Mouse (Mus musculus): ENCODE results near the gene Tbc1d8. TPM values are rescaled to one million over a fixed set of nuclear protein-coding genes. Genes with fewer than 3 reads are reported as not detected.
A peak's percentile ranks its signal among the peaks of the same experiment; 100 is the strongest.

Gene Tbc1d8
- total RNA-seq, 2 experiments from 2014 or later, result 5.6 to 6.3 TPM

DNA sequence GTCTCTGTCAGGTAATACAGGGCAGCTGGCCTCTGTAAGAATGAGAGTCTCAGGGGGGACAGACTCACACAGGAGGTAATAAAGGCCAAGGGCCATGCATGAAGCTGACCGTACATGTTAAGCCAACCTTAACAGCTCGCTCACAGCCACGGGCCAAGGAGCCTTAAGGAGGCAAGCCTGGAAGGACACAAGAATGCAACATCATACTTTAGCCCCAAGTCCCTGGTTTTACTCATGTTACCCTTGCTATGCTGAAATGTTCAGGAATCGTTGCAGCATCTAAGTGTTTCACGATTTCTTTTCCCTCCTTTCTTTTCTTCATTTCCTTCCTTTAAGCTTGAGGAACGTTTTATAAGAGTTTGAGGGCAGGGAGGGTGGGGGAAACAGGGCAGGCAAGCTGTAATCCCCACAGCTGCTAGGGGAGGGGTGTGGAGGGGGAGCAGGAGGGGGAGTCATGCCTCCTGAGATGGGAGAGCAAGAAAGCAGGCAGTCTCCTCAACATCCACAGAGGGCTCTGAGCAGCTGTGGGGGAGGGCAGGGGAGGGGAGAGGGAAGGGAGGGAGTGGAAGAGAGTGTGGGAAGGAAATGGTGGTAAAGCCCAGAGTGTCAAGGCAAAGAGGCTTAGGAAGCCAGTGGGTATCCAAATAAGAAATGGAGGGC, 28.4 kb downstream of the Tbc1d8 start:
- intact Hi-C loops (cut with DNase I), result no loop called here
- no peak for DNase-seq (ENCODE audit: low spot score)

DNA sequence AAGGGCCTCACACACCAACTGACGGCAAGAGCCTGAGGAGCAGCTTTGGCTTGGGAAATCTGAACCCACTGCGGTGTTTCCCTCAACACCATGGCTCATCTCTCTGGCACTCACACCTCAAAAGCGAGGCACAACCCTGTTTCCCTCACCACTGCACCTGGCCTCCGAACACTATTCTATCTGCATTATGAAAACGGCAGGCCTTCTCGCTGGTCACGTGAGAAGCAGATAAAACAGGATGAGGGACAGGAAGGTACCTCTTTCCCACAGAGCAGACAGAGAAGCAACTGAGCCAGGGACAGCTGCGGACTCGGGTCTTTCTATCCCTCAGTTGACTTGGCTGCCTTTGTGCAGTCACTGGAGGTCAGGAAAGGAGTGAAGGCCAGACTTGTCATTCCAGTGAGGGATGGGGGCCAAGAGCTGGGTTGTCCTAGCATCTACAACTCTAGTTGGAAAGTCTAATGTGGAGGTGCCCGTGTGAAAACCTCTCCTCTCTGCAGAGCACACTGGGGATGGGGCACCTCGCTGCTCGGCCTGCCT, 29.2 kb downstream of the Tbc1d8 start:
- intact Hi-C loops (cut with DNase I), result no loop called here
- DNase-seq (ENCODE audit: low spot score), result no peak

DNA sequence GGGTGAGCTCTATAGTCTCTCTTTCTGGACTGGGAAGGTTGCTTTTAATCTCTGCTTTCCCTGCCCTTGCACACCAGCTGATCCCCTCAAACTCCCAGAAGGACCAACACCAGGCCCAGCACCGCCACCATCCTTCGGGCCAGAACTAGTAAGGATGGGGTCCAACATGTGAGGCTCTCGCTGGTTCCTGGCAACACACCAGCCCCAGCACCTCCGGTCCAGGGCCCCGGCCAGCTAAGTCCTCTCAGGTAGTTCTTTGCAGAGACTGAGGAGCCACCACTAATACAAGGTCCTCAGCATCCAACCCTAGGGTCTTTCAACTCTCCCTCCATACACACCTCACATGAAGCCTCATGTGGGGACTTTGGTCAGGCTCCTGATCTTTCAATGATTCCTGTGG, 29.7 kb downstream of the Tbc1d8 start:
- intact Hi-C loops (cut with DNase I), result no loop called here
- DNase-seq (ENCODE audit: low spot score), result no peak

DNA sequence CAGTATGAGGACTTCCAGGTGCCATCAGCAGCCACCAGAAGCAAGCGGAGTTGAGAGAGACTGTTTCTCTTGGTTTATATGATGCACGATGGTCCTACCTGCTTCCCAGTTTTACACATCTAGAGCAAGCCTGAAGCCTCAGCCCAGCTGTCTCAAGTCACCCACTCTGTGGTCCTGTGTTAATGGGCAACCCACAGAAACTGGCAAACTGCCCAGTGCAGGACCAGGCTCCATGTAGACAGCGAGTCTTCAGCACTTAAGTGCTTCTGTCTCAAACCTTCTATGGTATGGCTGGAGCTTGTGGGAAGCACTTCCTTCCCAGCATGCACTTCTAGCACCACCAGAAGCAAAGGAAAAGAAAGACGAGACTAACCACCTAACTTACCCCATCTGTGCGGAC, 30.3 kb downstream of the Tbc1d8 start:
- DNase-seq (ENCODE audit: low spot score), result no peak
- intact Hi-C loops (cut with DNase I), result no loop called here

DNA sequence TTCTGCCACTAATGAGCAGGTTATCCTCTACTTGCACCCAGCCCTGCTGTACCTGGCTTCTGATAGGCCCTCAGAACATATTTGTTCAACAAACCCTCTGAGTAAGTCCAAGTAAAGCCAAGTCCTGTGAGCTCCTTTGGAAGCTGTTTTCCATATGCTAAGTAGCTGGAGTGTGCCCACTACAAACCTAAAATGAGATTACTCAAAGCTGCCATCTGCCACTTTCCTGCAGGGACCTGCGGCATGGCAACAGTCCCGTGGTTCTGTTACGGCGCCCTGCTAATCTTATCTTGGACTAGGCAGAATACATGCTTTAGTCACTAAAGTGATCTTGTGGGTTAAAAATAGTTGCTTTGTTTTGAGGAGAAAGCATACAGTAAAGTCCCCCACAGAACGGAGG, 32.4 kb downstream of the Tbc1d8 start:
- intact Hi-C loops (cut with DNase I), result no loop called here
- no peak for DNase-seq (ENCODE audit: low spot score)

DNA sequence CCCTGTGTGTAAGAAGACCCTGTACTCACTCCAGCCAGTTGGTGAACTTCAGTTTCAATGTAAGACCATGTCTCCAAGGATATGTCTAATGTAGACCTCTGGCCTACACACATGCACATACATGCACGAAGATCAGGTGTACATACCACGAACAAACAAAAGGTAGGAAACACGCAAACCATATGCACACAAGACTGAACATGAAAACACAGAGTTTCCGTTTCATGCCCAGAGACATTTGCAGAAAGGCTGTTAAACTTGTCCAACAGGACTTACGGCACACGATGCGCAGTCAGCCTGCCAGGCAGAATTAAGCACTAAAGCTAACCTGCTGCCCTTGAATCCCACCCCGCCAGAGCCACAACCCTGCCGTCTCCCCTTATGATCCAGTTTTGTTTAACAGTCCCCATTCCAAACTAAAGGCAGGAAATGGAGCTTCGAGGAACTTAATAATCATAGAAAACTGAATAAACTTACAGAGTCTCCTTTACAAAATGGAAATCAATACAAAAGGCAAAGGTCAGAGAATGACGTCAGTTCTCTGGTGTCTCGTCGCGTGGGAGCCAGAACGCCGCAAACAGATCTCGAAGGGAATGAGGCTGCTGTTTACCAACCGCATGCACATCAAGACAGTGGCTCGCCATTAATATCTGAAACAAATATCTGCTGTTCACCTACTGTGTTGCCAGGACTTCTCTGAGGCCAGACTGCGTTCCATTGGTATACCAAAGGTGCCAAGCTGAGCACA, 33.1 kb downstream of the Tbc1d8 start:
- DNase-seq (ENCODE audit: low spot score), result no peak
- intact Hi-C loops (cut with DNase I), result no loop called here

DNA sequence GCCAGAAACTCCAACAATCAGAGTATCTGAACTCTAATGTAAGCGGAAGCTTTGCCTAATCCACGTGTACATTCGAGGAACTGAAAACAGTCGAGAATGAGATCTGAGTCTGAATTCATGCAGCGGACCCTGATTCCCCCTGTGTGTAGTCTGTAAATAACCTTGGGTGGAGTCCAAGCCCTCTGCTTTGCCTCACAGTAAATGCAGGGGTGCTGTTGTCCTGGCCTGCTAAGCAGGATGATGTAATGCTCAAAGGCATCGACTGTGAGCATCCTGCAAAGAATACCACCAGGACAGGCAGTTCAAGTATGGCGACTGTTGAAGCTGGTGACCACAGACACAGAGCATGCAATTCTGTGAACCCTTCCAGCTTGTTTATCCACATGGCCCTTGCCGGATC, 34.8 kb downstream of the Tbc1d8 start:
- DNase-seq (ENCODE audit: low spot score), result no peak
- intact Hi-C loops (cut with DNase I), result no loop called here

DNA sequence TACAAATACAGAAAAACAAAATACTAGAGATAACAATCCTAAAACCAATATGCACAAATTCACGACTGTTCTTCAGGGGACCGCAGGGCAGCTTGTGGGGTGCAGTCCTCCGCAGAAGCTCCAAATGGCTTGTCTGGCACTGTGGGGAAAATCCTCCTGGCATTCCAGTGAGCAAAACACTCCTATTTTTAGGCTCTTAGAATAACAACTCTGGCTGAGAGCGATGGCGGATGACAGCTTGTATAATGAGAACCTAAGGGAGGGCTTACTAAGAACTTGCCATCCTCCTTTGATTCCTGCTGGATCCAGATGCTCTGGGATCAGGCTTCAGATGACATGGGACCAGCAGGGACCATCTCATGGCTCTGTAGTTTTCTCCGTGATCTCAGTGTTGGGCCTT, 36.9 kb downstream of the Tbc1d8 start:
- no peak for DNase-seq (ENCODE audit: low spot score)
- intact Hi-C loops (cut with DNase I), result no loop called here

DNA sequence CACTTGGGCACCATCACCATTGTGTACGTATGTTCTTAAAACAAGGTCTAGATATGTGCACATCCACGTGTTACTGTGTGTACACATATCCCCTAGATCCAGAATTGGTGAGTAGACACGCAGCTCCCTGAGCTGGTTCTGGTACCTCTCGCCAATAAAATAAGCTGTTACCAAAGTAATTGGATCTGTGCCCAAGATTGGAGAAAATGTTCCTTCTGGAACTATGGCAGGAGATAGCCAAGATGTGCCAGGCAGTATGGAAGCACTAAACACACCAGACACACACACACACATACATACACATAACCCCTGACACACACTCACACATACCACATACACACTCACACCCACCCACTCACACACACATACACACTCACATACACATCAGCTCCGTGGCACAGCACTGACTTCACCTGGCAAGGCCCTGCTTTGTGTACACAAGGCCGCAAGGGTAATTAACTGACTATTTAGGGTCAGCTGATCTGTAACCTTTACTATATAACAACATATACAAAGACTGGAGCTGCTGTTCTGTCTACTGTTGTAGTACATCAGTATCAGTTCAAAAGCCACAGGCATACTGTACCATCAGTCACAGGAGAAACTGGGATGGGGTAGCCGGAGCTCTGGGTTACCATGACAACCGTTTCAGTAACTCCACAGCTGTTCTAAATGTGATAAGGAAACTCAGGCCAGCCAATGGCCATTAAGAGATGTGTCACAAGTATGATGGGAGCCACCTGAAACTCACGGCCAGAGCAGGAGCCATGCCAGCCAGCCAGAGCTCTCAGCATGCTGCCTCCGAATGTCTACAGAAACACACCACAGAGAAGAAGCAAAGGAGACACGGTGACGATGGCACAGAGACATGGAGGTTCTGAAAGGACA, 38.6 kb downstream of the Tbc1d8 start:
- intact Hi-C loops (cut with DNase I), result no loop called here
- DNase-seq (ENCODE audit: low spot score), result no peak

DNA sequence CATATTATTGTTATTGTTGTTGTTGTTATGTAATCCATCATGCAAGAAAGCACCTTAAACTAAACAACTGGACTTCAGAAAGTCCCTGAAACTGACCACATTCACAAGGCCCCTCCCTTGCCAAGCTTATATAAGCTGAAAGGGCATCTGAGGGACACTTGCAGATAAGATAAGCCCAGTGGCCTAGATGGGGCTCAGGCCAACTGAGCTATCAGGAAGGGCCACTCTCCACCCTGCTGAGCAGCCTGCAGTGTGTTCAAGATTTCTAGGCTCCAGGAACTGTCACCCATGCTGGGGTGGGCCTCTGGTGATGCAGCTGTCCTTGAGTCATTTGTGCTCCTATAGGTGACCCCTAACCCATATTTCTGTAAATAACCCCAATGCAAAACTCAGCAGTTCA, 39.9 kb downstream of the Tbc1d8 start:
- intact Hi-C loops (cut with DNase I), result no loop called here
- no peak for DNase-seq (ENCODE audit: low spot score)

DNA sequence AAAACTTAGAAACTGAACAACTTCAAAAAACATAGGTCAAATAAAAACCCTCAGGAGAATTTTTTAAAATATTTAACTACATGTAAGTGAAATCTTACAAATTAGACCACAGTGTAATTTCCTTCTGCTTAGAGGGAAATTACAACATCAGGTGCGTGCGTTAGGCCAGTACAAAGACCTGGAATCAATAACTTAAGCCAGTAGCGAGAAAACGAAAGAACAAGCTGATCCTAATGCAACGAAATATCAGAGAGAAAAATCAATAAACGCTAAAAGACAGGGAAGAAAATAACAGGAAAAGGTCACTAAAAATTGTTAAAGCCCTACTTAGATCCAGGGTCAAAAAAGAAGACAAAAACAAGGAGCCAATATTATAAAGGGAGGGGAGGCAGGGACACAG, 44.3 kb downstream of the Tbc1d8 start:
- DNase-seq (ENCODE audit: low spot score), result no peak
- intact Hi-C loops (cut with DNase I), result no loop called here

DNA sequence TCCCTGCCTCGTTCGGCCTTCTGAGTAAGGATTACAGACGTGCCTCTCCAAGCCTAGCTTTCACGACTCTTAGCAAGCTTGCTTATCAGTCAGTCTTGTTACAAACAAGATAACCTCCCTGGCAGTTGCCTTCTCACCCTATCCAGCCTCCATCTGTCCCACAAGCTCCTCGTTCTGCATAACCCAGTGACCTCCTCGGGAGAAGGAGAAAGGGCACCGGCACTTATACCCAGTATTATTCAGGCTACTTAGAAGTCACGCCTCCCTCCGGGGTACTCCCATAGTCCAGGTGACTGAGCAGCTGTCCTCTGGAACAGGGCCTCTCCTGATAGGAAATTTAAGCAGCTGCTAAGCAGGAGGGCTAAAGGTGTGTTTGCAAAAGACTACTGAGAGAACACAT, 48.5 kb downstream of the Tbc1d8 start:
- no peak for DNase-seq (ENCODE audit: low spot score)
- intact Hi-C loops (cut with DNase I), result no loop called here

DNA sequence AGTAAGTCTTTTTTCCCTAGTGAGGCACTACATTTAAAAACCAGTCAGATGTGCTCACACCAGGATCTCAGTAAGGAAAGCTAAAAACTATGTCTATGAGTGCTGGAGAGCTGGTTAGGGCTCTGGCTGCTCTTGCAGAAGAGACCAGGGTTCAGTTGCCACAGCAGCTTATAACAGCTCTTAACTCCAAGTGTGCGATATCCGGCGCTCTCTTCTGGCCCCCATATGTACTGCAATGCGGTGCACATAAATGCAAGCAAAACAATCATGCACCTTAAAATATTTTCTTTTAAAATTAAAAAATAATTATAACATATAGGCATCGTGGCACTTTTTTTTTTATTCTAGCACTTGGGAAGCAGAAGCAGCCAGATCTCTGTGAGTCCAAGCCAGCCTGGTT, 49.5 kb downstream of the Tbc1d8 start:
- DNase-seq (ENCODE audit: low spot score), result no peak
- intact Hi-C loops (cut with DNase I), result no loop called here

DNA sequence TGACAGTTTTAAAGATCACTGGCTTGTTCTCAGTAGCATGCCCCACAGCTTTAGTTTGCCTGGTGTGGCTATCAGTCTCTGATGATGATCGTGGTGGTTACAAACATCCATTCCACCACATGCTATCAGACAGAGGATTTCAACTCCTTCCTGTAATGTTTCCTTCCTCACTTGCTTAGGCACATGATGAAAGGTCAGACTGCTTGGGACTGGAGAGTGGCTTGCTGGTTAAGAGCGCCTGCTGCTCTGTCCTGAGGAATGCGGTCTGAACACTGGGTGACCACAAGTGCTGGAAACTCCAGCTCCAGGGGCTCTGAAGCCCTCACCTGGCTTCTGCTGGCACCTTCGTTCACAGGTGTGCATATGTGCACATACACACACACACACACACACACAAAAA, 50.3 kb downstream of the Tbc1d8 start:
- DNase-seq (ENCODE audit: low spot score), result no peak
- intact Hi-C loops (cut with DNase I), result no loop called here

DNA sequence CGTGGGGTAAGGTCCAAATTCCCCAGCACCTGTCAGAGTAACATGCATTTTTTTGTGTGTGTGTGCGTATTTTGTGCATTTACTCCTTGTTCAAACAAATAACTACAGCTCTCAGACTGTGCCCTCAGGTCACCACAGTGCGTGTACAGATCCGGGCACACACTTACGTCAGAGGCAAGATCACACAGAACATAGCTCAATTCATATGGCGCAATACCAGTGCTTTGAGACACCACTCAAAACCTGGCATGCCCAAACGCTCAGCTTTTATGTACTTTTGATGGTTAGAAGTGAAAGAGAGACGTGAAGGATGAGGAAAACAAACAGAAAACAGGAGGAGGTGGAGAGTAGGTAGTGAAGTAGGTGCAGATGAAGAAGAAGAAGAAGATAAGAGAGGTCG, 53.1 kb downstream of the Tbc1d8 start:
- no peak for DNase-seq (ENCODE audit: low spot score)
- intact Hi-C loops (cut with DNase I), result no loop called here

DNA sequence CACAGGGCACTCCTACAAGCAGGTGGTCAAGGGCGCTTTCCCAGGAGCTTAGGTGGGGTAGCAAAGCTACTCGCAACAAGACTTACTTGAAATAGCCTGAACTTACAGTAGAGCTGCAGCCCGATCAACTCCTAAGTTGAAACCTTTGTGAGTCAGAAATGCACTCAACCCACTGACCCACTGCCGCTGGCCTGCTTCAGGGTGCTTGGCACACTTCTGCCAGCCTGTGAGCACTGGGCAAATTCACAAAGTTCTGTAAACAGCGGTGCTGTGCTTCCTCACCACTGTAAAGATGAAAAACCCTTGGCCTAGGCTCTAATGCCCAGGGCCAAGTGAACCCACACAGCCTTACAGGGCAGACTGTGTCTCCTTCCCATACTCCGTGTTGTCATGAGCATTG, 57.6 kb downstream of the Tbc1d8 start:
- intact Hi-C loops (cut with DNase I), result no loop called here

DNA sequence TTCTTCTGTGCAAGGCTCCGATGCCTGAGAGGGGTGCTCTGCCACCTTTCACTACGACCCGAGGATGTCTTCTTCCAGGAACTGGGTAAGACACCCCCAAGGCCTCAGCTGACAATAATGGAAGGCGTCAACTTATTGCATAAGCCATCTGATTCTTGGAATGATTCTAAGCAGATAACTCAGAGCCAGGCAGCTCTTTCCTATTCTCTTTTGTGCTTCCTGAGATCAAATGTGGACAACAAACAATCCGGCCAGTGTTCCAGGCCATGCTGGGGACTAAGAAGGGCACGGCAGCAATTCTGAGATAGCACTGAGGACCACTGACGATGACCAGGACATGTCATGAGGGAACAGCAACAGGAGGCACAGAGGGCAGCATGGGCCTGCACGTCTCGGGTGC, 59.7 kb downstream of the Tbc1d8 start:
- no peak for DNase-seq (ENCODE audit: low spot score)
- intact Hi-C loops (cut with DNase I), result no loop called here

More for the DNA sequence above, 57.6 kb downstream of the Tbc1d8 start:
- DNase-seq (ENCODE audit: low spot score), result no peak

DNA sequence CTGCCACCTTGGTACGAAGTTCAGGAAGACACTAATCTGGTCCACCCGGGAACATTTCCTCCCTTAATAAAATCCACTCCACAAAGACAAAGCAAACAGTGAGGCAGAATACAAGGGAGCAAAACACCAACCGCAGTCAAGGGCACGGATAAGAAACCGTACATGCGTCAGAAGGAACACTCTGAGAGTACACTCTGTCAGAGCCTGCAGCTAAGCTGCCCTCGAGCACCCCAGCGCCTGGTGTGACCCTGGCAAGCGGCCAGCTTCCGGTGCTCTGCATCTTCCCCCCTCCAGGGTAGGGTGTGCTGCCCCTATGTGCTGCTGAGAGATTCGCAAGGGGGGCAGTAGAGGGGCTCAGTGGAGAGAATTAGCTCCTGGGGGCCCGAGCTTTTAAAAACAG, 60.7 kb downstream of the Tbc1d8 start:
- peak; percentile 32 for DNase-seq (ENCODE audit: low spot score)
- intact Hi-C loops (cut with DNase I), result no loop called here

DNA sequence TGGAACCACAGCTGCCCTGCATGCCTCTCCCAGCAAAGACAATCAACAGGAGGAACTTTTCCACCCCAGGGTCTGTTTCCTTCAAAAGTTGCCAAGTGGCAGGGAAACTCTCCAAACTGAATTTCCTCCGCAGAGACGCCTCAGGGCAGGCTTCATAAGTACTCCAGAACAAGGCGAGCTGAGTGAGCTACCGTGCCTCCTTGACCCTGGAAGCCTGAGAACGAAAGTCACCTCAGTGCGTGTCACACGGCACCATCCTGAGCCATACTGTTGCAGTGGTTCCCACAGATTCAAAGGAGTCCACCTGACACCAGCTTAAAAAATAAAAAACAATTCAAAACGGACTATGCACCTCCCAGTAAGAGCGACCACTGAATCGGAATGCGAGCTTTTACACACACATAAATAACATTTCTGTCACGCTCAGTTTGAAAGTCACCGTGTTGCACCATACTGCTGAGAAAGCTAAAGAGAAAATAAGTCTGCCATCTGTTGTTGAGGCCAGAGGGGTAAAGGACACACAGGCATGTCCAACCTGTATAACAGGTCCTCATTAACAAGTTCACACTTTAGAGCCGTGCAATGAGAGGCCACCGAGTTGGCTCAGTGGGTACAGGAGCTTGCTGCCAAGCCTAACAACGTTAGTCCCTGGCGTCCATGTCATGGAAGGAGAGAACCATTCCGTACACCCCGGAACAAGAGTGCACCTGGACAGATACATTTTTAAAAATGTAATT, 68.3 kb downstream of the Tbc1d8 start:
- DNase-seq (ENCODE audit: low spot score), result peak; percentile 14
- intact Hi-C loops (cut with DNase I), result no loop called here

DNA sequence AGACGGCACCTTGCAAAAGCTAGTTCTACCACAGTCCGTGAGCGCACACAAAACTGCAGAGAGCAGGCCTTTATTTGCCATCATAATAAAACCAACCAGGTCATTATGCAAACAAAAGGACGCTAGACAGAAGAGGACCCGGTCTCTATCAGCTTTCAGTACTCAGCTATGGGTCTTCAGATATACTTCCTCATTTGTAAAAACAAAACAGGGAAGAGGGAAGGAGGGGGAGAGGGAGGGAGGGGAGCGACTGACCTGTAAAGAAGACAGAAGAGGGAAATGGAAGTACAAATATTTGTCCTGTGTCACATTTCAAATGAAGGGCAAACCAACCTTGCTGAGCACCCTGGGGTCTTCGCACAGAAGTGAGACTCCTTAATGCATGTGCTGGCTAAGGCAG, 69.9 kb downstream of the Tbc1d8 start:
- DNase-seq (ENCODE audit: low spot score), result no peak
- intact Hi-C loops (cut with DNase I), result no loop called here

All from heart, postnatal 25 days (tissue).